Mouse (Mus musculus) macrophage (primary cell): ENCODE data around the gene Syne3. TPM values are rescaled to one million over a fixed set of nuclear protein-coding genes. Genes with fewer than 3 reads are reported as not detected.

ENCODE experiments used
- H3K27ac ChIP-seq: fragments of 350-480 bp; formaldehyde crosslinking; 2 replicates; pipeline ENCODE4 v1.9.0; 2021
- H3K36me3 ChIP-seq: fragments of 350-480 bp; formaldehyde crosslinking; 2 replicates; pipeline ENCODE4 v1.9.0; 2021; ENCODE audit errors: inconsistent target
- H3K4me3 ChIP-seq: fragments of 350-480 bp; formaldehyde crosslinking; 2 replicates; pipeline ENCODE4 v1.9.0; 2021; ENCODE audit errors: inconsistent target
- H3K79me2 ChIP-seq: fragments of 350-480 bp; formaldehyde crosslinking; 2 replicates; pipeline ENCODE4 v1.9.0; 2021; ENCODE audit errors: inconsistent target
- WGBS: methylation state at CpG from one replicate; pipeline ENCODE4 v1.1.7; 2026; ENCODE audit warnings: inconsistent platforms; ENCODE audit not compliant: missing documents; 5-methylcytosine and 5-hydroxymethylcytosine counted together
- polyA plus RNA-seq: library from polyadenylated mRNA; stranded (reverse); fragments of 250-400 nt; gene quantifications from 3 replicates; pipeline ENCODE4 v1.2.4, GENCODE M21; 2018; ENCODE audit warnings: inconsistent platforms

The Syne3 gene
- polyA plus RNA-seq, 1 experiment from 2014 or later: 6.4 TPM

DNA sequence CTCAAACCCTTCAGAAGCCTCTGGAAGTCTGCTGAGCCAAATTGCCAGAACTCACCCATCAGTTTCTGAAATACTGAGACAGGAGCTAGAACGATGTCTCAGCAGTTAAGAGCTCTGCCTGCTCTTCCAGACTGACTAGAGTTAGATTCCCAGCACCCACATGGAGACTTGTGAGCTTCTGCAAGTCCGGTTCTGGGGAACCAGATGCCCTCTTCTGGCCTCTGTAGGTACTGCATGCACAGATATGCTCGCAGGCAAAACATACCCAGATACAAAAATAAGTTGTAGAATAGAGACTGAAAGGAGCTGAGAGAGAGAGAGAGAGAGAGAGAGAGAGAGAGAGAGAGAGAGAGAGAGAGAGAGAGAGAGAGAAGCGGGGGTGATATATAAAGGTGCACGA lies 24.5 kb downstream of the Syne3 start:
- Histone ChIP-seq H3K79me2 (peaks cover 100% of the 10 kb centered on the region), H3K4me3 (no peak overlapping the region), H3K36me3 (no peaks in the 10 kb centered on the region), H3K27ac (no peak overlapping the region)
- 94% methylated on average over 4 of the region's 5 CpGs for WGBS

DNA sequence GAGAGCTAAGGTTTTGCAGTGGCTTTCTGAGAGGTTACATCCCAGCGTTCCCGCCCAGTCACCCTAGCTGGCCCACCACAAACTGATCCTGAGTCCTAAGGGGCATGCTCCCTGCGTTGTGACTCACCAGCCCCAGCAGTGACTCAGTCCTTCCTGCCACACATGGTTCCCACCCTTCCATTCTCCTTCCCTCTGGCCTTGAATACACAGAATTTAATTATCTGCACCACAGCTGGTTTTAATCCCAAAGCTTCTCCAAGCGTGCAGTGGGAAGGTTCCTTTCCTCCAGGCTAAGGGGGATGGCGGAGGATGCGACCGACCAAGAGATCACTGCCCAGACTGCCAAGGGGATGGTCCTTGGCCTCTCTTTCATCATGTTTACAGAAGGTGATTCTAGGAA lies 26.1 kb downstream of the Syne3 start:
- Histone ChIP-seq H3K4me3 (no peak overlapping the region), H3K79me2 (peaks cover 100% of the 10 kb centered on the region), H3K27ac (peak overlapping the region; percentile 73), H3K36me3 (no peaks in the 10 kb centered on the region)
- WGBS: 44% methylated on average over 7 of the region's 7 CpGs

DNA sequence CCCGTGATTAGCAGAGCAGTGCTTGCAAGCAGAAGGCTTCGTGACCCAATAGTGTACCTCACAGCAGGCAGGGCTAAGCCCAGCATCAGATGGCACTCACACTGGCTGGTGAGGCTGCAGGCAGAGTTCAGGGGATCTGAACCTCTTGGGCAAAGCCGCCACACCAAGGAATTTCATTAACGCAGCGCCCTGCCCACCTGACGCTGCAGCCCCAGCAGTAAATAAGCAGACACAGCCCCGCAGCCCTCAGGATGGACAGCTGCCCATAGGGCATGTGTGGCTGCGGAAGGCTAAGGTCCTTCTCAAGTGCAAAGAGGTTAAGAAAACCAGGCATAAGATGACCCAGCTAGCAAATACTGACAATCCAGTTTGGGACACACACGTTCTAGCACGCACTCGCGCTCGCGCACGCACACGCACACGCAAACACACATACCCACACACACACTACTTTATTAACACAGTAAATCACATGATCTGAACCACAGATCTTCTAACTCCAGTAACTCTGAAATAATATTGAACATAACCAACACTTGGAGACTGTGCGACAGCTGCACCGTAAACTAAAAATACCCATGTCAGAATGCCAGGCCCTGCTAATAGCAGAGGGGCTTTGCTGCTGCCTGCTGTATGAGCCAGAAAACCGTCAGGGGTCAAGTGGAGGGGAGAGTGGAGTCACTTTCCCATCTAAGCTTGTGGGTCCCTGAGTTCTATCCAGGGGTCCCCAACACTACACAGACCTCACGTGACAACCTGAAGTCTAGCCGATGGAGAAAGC lies 30.5 kb downstream of the Syne3 start:
- Histone ChIP-seq H3K4me3 (no peak overlapping the region), H3K27ac (no peak overlapping the region), H3K36me3 (0 out of 2 replicates have a peak, but pooled peaks cover 5% of the 10 kb centered on the region), H3K79me2 (peaks cover 95% of the 10 kb centered on the region)
- 94% methylated on average over 22 of the region's 22 CpGs for WGBS

GRCm38 (mm10) chr12:104978420-104978819 lies 31.2 kb downstream of the Syne3 start:
- H3K36me3 ChIP-seq: 0 out of 2 replicates have a peak, but pooled peaks cover 5% of the 10 kb centered on the region
- no peak overlapping the region for H3K4me3 ChIP-seq
- WGBS: 92% methylated on average over 9 of the region's 9 CpGs
- H3K79me2 ChIP-seq: peaks cover 88% of the 10 kb centered on the region
- H3K27ac ChIP-seq: no peak overlapping the region

GRCm38 (mm10) chr12:104976903-104977302 lies 32.7 kb downstream of the Syne3 start:
- Histone ChIP-seq H3K36me3 (0 out of 2 replicates have a peak, but pooled peaks cover 5% of the 10 kb centered on the region), H3K4me3 (no peak overlapping the region), H3K27ac (0 out of 2 replicates have a peak overlapping the region, but pooled peaks have one; percentile 21), H3K79me2 (peaks cover 73% of the 10 kb centered on the region)
- WGBS: 75% methylated on average over 7 of the region's 7 CpGs

GRCm38 (mm10) chr12:104976331-104976817 lies 33.2 kb downstream of the Syne3 start:
- H3K4me3 ChIP-seq: no peak overlapping the region
- H3K36me3 ChIP-seq: 0 out of 2 replicates have a peak, but pooled peaks cover 5% of the 10 kb centered on the region
- H3K79me2 ChIP-seq: peaks cover 68% of the 10 kb centered on the region
- H3K27ac ChIP-seq: no peak overlapping the region
- 94% methylated on average over 8 of the region's 8 CpGs for WGBS

DNA sequence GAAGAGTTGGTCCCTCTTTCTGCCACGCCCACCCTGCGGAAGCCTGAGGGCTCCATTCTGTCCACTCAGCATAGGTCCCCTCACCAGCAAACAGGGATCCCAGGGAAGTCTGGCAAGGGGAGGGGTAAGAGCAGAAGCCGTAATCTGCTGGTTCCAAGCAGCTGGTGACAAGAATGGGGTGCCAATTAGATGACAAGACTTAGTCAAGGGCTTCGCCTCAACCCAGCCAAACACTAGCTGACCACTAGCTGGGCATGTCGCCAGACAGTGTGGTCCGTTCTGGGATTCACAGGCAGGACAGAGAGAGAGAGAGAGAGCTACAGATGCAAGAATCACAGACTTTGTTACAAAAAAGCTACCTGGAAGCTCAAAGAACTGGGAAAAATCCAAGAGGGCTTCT lies 36.7 kb downstream of the Syne3 start:
- no peak overlapping the region for H3K4me3 ChIP-seq
- H3K36me3 ChIP-seq: peaks cover 20% of the 10 kb centered on the region; the same call in 1 of the 2 replicates
- H3K27ac ChIP-seq: no peak overlapping the region
- 93% methylated on average over 6 of the region's 6 CpGs for WGBS
- peaks cover 33% of the 10 kb centered on the region for H3K79me2 ChIP-seq

DNA sequence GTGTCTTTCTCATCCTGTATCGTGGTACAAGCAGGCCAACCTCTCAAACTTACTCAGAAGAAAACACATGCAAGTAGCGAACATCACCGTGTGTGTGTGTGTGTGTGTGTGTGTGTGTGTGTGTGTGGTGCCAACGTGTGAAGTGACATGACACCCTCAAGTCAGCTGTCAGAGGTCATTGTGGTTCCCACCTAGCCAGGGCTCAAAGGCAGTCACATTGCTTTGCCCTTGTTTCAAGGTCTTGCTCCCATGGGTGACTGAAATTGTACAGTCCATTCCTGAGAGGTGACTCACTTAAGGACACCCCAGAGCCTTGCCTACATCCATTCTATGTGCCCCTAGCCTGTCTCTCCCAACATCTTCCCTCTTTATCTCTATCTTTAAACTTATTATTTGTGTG lies 40.0 kb downstream of the Syne3 start:
- no peak overlapping the region for H3K4me3 ChIP-seq
- WGBS: 86% methylated on average over 4 of the region's 4 CpGs
- peaks cover 20% of the 10 kb centered on the region; the same call in 1 of the 2 replicates for H3K36me3 ChIP-seq
- peaks cover under 1% of the 10 kb centered on the region; the same call in 1 of the 2 replicates for H3K79me2 ChIP-seq
- H3K27ac ChIP-seq: no peak overlapping the region

- WGBS: 95% methylated on average over 9 of the region's 9 CpGs
- H3K36me3 ChIP-seq: peaks cover 15% of the 10 kb centered on the region; the same call in 1 of the 2 replicates
- H3K79me2 ChIP-seq: no peaks in the 10 kb centered on the region; the same call in 1 of the 2 replicates
Observed at GRCm38 (mm10) chr12:104969177-104969576, 40.4 kb downstream of the Syne3 start.

DNA sequence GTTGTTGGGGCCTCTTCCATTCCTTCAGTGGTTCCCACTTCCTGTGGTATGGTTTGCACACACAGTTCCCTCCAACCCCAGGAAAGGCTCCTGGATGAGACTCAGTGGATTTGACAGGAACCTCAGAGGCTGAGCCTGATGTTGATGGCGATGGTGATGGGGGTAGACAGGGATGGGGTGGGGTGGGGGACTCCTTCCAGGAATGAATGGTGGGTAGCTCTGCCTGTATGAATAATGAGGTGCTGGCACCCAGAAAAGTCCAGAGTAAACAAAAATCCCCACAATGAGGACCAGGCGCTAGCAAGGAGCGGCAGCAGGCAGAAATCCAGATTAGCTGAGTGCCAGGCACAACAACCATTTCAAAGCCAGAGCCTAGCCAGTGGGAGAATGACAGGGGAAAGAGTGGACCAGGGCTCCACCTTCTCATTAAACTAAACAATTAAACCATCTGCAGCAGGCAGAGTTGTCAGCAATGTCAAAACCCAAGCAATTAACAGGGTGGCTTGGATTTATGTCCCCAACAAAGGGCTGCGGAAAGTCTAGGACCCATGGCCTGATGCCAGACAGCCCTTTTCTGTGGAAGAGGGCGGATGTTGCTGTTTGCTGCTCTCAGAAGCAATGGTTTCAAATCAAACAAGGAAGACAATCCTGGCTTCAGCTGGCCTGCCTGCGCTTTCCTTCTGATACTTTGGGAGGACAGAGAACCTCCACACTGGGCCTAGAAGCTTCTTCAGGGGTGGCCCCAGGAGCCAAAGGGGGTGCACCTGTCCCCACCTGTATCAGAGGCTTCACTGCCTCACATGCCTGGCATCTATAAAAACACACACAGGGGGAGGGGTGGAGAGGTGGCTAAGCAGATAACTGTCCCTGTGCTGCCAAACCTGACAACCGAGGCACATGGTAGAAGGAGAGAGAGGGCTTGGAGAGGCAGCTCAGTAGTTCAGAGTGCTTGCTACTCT lies 44.4 kb downstream of the Syne3 start:
- Histone ChIP-seq H3K4me3 (no peak overlapping the region), H3K79me2 (no peaks in the 10 kb centered on the region), H3K36me3 (peaks cover 40% of the 10 kb centered on the region), H3K27ac (no peak overlapping the region)
- WGBS: 91% methylated on average over 7 of the region's 7 CpGs

More at GRCm38 (mm10) chr12:104969177-104969576, 40.4 kb downstream of the Syne3 start:
- Histone ChIP-seq H3K4me3 (no peak overlapping the region), H3K27ac (no peak overlapping the region)

- Histone ChIP-seq H3K79me2 (no peaks in the 10 kb centered on the region), H3K36me3 (peaks cover 38% of the 10 kb centered on the region), H3K27ac (no peak overlapping the region), H3K4me3 (no peak overlapping the region)
Observed at GRCm38 (mm10) chr12:104960421-104960820, 49.2 kb downstream of the Syne3 start.

GRCm38 (mm10) chr12:104959966-104960365 lies 49.6 kb downstream of the Syne3 start:
- Histone ChIP-seq H3K79me2 (no peaks in the 10 kb centered on the region), H3K36me3 (peaks cover 42% of the 10 kb centered on the region), H3K27ac (no peak overlapping the region), H3K4me3 (no peak overlapping the region)
- 89% methylated on average over 8 of the region's 9 CpGs for WGBS

DNA sequence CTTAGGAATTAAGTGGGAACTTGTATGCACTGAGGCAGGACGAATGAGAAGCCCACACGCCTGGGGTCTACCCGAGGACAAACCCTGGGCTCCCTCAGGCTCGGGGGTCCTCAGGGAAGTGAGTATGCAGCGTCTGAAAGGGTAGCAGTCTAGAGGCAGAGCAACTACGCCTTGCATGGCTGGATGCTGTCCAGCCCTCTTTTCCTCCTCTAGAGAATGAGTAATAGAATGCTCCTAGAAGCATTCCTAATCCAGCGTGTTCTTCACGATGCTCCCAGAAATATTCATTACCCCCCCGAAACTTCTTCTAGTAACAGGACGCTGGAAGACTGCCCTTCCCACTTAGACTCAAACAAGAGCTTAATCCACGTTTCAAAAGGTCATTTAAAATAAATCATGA lies 51.3 kb downstream of the Syne3 start:
- no peaks in the 10 kb centered on the region for H3K79me2 ChIP-seq
- peaks cover 42% of the 10 kb centered on the region for H3K36me3 ChIP-seq
- WGBS: 92% methylated on average over 10 of the region's 11 CpGs
- H3K27ac ChIP-seq: no peak overlapping the region
- no peak overlapping the region for H3K4me3 ChIP-seq

- Histone ChIP-seq H3K27ac (no peak overlapping the region), H3K79me2 (no peaks in the 10 kb centered on the region), H3K36me3 (peaks cover 31% of the 10 kb centered on the region), H3K4me3 (no peak overlapping the region)
- 100% methylated on average over 1 of the region's 1 CpGs for WGBS
Observed at GRCm38 (mm10) chr12:104957165-104957564, 52.4 kb downstream of the Syne3 start.
